Mouse (Mus musculus): ENCODE measurements around the gene Cc2d2a. TPM values are rescaled to one million over a fixed set of nuclear protein-coding genes. Genes with fewer than 3 reads are reported as not detected.

Gene Cc2d2a
- total RNA-seq, 2 experiments from 2014 or later, result 2.6 to 5.2 TPM

- no peak for ATAC-seq (replicated peaks; ENCODE audit: poor library complexity, severe bottlenecking)
These were observed 61.7 kb downstream of the Cc2d2a start for GRCm38 (mm10) chr5:43723830-43724229.

GRCm38 (mm10) chr5:43728375-43729165 lies 66.4 kb downstream of the Cc2d2a start:
- no peak for ATAC-seq (replicated peaks; ENCODE audit: poor library complexity, severe bottlenecking)

GRCm38 (mm10) chr5:43732381-43732780 lies 70.2 kb downstream of the Cc2d2a start:
- ATAC-seq (replicated peaks; ENCODE audit: poor library complexity, severe bottlenecking), result no peak

GRCm38 (mm10) chr5:43744187-43744586 lies 82.0 kb downstream of the Cc2d2a start:
- ATAC-seq (replicated peaks; ENCODE audit: poor library complexity, severe bottlenecking), result peak; percentile 40; the same call in 1 of the 2 replicates

- no peak for ATAC-seq (replicated peaks; ENCODE audit: poor library complexity, severe bottlenecking)
These were observed 83.0 kb downstream of the Cc2d2a start for GRCm38 (mm10) chr5:43745156-43745555.

GRCm38 (mm10) chr5:43748039-43748438 lies 85.9 kb downstream of the Cc2d2a start:
- ATAC-seq (replicated peaks; ENCODE audit: poor library complexity, severe bottlenecking), result no peak

GRCm38 (mm10) chr5:43749092-43749491 lies 86.9 kb downstream of the Cc2d2a start:
- ATAC-seq (replicated peaks; ENCODE audit: poor library complexity, severe bottlenecking), result no peak

GRCm38 (mm10) chr5:43770618-43771354 lies 108.6 kb downstream of the Cc2d2a start:
- peak; percentile 76 for ATAC-seq (replicated peaks; ENCODE audit: poor library complexity, severe bottlenecking)

- ATAC-seq (replicated peaks; ENCODE audit: poor library complexity, severe bottlenecking), result peak; percentile 26
These were observed 109.4 kb downstream of the Cc2d2a start for GRCm38 (mm10) chr5:43771555-43771954.

GRCm38 (mm10) chr5:43776407-43776806 lies 114.3 kb downstream of the Cc2d2a start:
- no peak for ATAC-seq (replicated peaks; ENCODE audit: poor library complexity, severe bottlenecking)

GRCm38 (mm10) chr5:43776993-43777392 lies 114.8 kb downstream of the Cc2d2a start:
- ATAC-seq (replicated peaks; ENCODE audit: poor library complexity, severe bottlenecking), result no peak

GRCm38 (mm10) chr5:43778583-43778982 lies 116.4 kb downstream of the Cc2d2a start:
- ATAC-seq (replicated peaks; ENCODE audit: poor library complexity, severe bottlenecking), result no peak

GRCm38 (mm10) chr5:43781423-43781976 lies 119.4 kb downstream of the Cc2d2a start:
- ATAC-seq (replicated peaks; ENCODE audit: poor library complexity, severe bottlenecking), result peak; percentile 20

- peak; percentile 63 for ATAC-seq (replicated peaks; ENCODE audit: poor library complexity, severe bottlenecking)
These were observed 120.1 kb downstream of the Cc2d2a start for GRCm38 (mm10) chr5:43781977-43782930.

- ATAC-seq (replicated peaks; ENCODE audit: poor library complexity, severe bottlenecking), result no peak
These were observed 121.8 kb downstream of the Cc2d2a start for GRCm38 (mm10) chr5:43783996-43784395.

- ATAC-seq (replicated peaks; ENCODE audit: poor library complexity, severe bottlenecking), result peak; percentile 76
These were observed 124.5 kb downstream of the Cc2d2a start for GRCm38 (mm10) chr5:43786607-43787006.

- peak; percentile 79 for ATAC-seq (replicated peaks; ENCODE audit: poor library complexity, severe bottlenecking)
These were observed 126.0 kb downstream of the Cc2d2a start for GRCm38 (mm10) chr5:43787976-43788752.

All from granulocyte monocyte progenitor cell, adult 5-6 weeks (primary cell).